Mouse (Mus musculus): Measurements from ENCODE around the gene Gm49450.

GRCm38 (mm10) chr15:98980012-98980614 is 26.8 kb upstream of the Gm49450 start:
- no peak for TF ChIP-seq CTCF (IDR thresholded peaks at IDR 0.05; ENCODE audit: borderline replicate concordance, extremely low read depth, insufficient read depth, insufficient read length)
- TF ChIP-seq POLR2A (IDR thresholded peaks at IDR 0.05; ENCODE audit: borderline replicate concordance, extremely low read depth, insufficient read depth, insufficient read length, poor library complexity, severe bottlenecking), result no peak

Measured in brain, embryonic 14.5 days (tissue).